Mouse (Mus musculus) left cerebral cortex, postnatal 10 days (tissue): ENCODE data around the gene Vcam1. TPM values are rescaled to one million over a fixed set of nuclear protein-coding genes. Genes with fewer than 3 reads are reported as not detected.

Source experiments
- DNase-seq, 2 experiments: peaks; one replicate each; pipeline ENCODE4 v3.0.0; 2021 to 2022; ENCODE audit warnings: low spot score in 2 of 2, mixed read lengths in 1 of 2; ENCODE audit errors: extremely low spot score in 1 of 2
- intact Hi-C: fragments of 180-260 bp; cut with DNase I; formaldehyde crosslinking; loops from one replicate; pipeline ENCODE4 v1.15.1; 2025
- total RNA-seq, 2 experiments: library from RNA; stranded (reverse); gene quantifications; 2 replicates each; pipeline ENCODE4 v1.2.3; 2021

Gene Vcam1
- total RNA-seq, 2 experiments from 2014 or later: 37.6 to 39.3 TPM

- intact Hi-C loops: no loop called here
- DNase-seq: no peak
These were observed 930 bp downstream of the Vcam1 start for GRCm38 (mm10) chr3:116128311-116129204.

GRCm38 (mm10) chr3:116127836-116128235 lies 1.7 kb downstream of the Vcam1 start:
- intact Hi-C loops: no loop called here
- no peak for DNase-seq

GRCm38 (mm10) chr3:116127281-116127680 lies 2.2 kb downstream of the Vcam1 start:
- intact Hi-C loops: no loop called here
- no peak for DNase-seq

- no peak for DNase-seq
- intact Hi-C loops: no loop called here
These were observed 2.8 kb downstream of the Vcam1 start for GRCm38 (mm10) chr3:116126508-116127190.

- intact Hi-C loops: no loop called here
- DNase-seq: no peak
These were observed 3.4 kb downstream of the Vcam1 start for GRCm38 (mm10) chr3:116126070-116126469.

GRCm38 (mm10) chr3:116123827-116124226 lies 5.7 kb downstream of the Vcam1 start:
- intact Hi-C loops: no loop called here
- no peak for DNase-seq

GRCm38 (mm10) chr3:116122696-116123095 lies 6.8 kb downstream of the Vcam1 start:
- no peak for DNase-seq
- intact Hi-C loops: no loop called here

GRCm38 (mm10) chr3:116121026-116121425 lies 8.5 kb downstream of the Vcam1 start:
- DNase-seq: no peak
- intact Hi-C loops: no loop called here

GRCm38 (mm10) chr3:116120391-116120790 lies 9.1 kb downstream of the Vcam1 start:
- intact Hi-C loops: no loop called here
- DNase-seq: no peak

GRCm38 (mm10) chr3:116119162-116119561 lies 10.3 kb downstream of the Vcam1 start:
- intact Hi-C loops: no loop called here
- no peak for DNase-seq

GRCm38 (mm10) chr3:116117046-116117445 lies 12.4 kb downstream of the Vcam1 start:
- DNase-seq: no peak
- intact Hi-C loops: no loop called here

GRCm38 (mm10) chr3:116114249-116115188 lies 15.0 kb downstream of the Vcam1 start:
- peak; percentile 33 to 72 for DNase-seq
- intact Hi-C loops: no loop called here

- intact Hi-C loops: no loop called here
- no peak for DNase-seq
These were observed 15.8 kb downstream of the Vcam1 start for GRCm38 (mm10) chr3:116113443-116114241.

- intact Hi-C loops: no loop called here
- DNase-seq: no peak
These were observed 16.6 kb downstream of the Vcam1 start for GRCm38 (mm10) chr3:116112816-116113405.

- DNase-seq: no peak
- intact Hi-C loops: no loop called here
These were observed 23.8 kb downstream of the Vcam1 start for GRCm38 (mm10) chr3:116105713-116106112.

- intact Hi-C loops: no loop called here
- peak; percentile 48 to 67 for DNase-seq
These were observed 24.4 kb downstream of the Vcam1 start for GRCm38 (mm10) chr3:116104866-116105647.

GRCm38 (mm10) chr3:116104270-116104669 lies 25.2 kb downstream of the Vcam1 start:
- intact Hi-C loops: no loop called here
- DNase-seq: no peak
